Mouse (Mus musculus): Measurements from ENCODE around the gene Ints4.

Ints4 gene

GRCm38 (mm10) chr7:97546462-97546861 lies 65.7 kb downstream of the Ints4 start:
- no peak for DNase-seq

- no peak for DNase-seq
Measured at GRCm38 (mm10) chr7:97549301-97549700, 68.5 kb downstream of the Ints4 start.

- no peak for DNase-seq
Measured at GRCm38 (mm10) chr7:97550673-97551072, 69.9 kb downstream of the Ints4 start.

GRCm38 (mm10) chr7:97563576-97563975 lies 82.8 kb downstream of the Ints4 start:
- DNase-seq, result no peak

GRCm38 (mm10) chr7:97569372-97569771 lies 88.6 kb downstream of the Ints4 start:
- no peak for DNase-seq

GRCm38 (mm10) chr7:97570389-97570788 lies 89.6 kb downstream of the Ints4 start:
- no peak for DNase-seq

- peak; percentile 39 to 61 for DNase-seq
Measured at GRCm38 (mm10) chr7:97578361-97579066, 97.8 kb downstream of the Ints4 start.

GRCm38 (mm10) chr7:97579067-97579975 lies 98.6 kb downstream of the Ints4 start, which contains the start of the genes Aamdc and Rsf1:
Gene Aamdc (minus strand): TSS chr7:97579497.
Gene Rsf1 (plus strand): TSS chr7:97579889.
- DNase-seq, result peak; percentile 95 to 96

GRCm38 (mm10) chr7:97579976-97580842 lies 99.5 kb downstream of the Ints4 start:
- peak; percentile 55 to 61 for DNase-seq

GRCm38 (mm10) chr7:97580843-97581214 lies 100.1 kb downstream of the Ints4 start:
- DNase-seq, result peak; percentile 88 to 90

- no peak for DNase-seq
Measured at GRCm38 (mm10) chr7:97588506-97588905, 107.8 kb downstream of the Ints4 start.

- no peak for DNase-seq
Measured at GRCm38 (mm10) chr7:97590488-97590887, 109.7 kb downstream of the Ints4 start.
